Mouse (Mus musculus) thymus, adult 2 months (tissue): ENCODE results near the gene Coq8a.

Experiments
- CTCF ChIP-seq: fragments of 200-500 bp; IDR thresholded peaks from 2 replicates; pipeline ENCODE4 v1.5.1; 2012; ENCODE audit warnings: mild to moderate bottlenecking, control low read depth, low read length, moderate library complexity, borderline replicate concordance; ENCODE audit not compliant: control insufficient read depth, poor library complexity, insufficient read depth; ENCODE audit errors: extremely low read depth
- POLR2A ChIP-seq: fragments of 200-500 bp; IDR thresholded peaks from 2 replicates; pipeline ENCODE4 v1.6.1; 2012; ENCODE audit warnings: mild to moderate bottlenecking, low read length, control low read depth, moderate library complexity; ENCODE audit not compliant: control insufficient read depth, poor library complexity, insufficient read depth; ENCODE audit errors: extremely low read depth

DNA sequence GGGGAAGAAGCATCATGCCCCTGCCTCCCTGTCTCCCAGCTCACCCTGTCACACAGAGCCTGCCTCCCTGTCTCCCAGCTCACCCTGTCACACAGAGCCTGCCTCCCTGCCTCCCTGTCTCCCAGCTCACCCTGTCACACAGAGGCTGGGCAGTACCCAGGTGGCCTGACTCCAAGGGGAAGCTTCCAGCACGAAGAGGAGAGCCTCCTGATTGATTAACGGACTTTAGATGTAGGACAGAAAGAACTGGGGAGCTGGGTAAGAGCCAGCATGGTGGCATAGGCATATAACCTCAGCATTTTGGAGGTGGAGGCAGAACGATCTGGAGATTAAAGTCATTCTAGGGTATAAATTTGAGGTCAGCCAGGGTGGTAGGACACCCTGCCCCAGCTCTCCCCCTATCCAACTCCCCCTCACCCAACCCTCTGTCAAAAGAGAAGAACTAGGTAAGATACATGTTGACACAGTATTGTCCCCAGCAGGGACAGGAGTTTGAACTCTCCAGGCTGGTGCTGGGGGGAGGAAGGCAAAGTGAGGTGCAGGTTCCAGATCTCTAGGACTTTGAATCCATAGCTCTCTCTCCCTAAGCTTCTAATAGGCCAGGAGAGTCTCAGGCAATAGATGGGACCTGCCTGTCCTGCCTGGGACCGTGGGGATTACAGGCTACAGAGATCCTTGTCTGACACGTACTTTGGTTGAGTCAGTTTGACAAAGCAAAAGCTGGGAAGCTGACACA lies 17.3 kb upstream of the Coq8a start:
- TF ChIP-seq CTCF = no peak
- no peak for TF ChIP-seq POLR2A
